Mouse (Mus musculus): ENCODE results near the gene Vmn2r54.
"Not testable (repeated sequence)": the region's sequence is repeated elsewhere in the genome, so short reads cannot be mapped to it uniquely, and the experiment has no call there.

Vmn2r54 gene

DNA sequence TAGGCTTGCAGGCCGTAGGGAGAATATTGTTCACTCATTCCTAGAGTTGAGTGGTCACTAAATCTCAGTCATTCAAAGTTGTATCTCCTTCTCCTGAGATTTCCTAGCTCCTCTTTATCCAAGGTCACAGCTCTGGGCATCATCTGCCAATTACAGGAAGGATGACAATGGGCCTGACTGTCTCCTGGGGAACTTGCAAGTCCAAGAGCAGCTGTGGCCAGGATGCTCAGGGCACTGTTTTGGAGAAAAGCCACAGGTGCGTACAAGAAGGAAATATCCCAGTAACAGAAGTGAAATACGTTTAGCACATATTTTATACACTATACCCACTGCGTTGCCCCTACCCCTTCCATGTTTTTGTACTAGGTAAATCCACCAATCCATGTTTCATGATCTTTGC, at the start of gene Vmn2r54:
Gene Vmn2r54, minus strand, starts transcription at position 101 of the 400 bp plus-strand sequence.
- not testable (repeated sequence) for DNase-seq

DNA sequence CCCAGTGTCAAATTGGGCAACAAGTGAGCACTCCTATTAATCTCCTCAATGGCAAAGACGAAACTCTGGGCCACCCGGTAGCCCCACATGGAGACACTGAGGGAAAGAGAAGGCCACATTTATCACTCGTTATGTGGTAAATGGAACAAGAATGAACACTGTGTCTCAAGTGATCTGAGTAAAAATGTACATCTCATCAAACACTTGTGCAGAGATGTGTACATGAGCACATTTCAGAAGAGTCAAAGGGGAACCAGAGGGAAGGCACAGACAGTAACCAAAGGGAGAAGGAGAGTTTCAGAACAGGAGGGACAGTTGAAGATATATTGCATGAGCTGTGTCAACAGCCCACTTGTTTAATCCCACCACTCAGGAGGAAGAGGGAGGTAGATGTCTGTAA, 44.8 kb upstream of the Vmn2r54 start, which contains the start of gene Vmn2r55:
Gene Vmn2r55, minus strand, starts transcription at position 101 of the 400 bp plus-strand sequence.
- DNase-seq = not testable (repeated sequence)

DNA sequence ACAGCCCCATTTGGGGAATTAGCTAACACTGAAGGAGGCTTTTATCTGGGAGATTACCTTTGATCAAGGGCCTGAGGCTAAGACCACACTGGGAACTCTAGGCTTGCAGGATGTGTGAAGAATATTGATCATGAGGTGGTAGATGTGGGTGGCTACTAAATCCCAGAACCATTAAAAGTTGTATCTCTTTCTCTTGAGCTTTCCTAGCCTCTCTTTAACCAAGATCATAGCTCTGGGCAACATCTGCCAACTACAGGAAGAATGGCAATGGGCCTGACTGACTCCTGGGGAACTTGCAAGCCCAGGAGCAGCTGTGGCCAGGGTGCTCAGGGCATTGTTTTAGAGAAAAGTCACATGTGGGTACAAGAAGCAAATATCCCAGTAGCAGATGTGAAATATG, 31.4 kb downstream of the Vmn2r54 start, which contains the start of gene Vmn2r53:
Gene Vmn2r53, minus strand, starts transcription at position 101 of the 400 bp plus-strand sequence.
- DNase-seq = no peak

All from kidney, postnatal 10 days (tissue).